Mouse (Mus musculus): Measurements from ENCODE around the gene Adh5.

- TF ChIP-seq CTCF (IDR thresholded peaks at IDR 0.05) (peak; percentile 65), POLR2A (IDR thresholded peaks at IDR 0.05; ENCODE audit: insufficient read depth, low read depth, low read length) (no peak)
Measured at GRCm38 (mm10) chr3:138463137-138463536, 20.2 kb downstream of the Adh5 start.

All from heart, adult 2 months (tissue).